Mouse (Mus musculus): Measurements from ENCODE around the gene Mrpl21.
A peak's percentile ranks its signal among the peaks of the same experiment; 100 is the strongest.

The Mrpl21 gene

DNA sequence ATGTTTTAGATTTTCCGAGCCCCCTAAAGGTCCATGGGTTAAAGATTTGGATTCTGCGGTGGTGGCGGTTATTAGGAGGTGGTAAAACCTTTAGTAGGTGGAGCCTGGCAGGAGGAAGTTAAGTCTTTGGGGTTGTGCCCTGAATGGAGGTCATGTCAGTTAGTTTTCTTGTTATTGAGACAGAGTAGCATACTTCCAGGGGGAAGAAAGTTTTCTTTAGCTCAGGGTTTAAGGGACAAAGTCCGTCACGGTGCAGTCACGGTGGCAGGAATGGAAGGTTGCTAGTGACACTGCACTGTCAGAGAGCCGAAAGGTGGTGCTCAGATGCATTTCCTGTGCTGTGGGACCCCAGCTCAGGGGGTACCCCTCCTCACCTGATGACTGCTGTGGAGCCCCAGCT is 15.1 kb downstream of the Mrpl21 start:
- DNase-seq (ENCODE audit: low spot score) = no peak

DNA sequence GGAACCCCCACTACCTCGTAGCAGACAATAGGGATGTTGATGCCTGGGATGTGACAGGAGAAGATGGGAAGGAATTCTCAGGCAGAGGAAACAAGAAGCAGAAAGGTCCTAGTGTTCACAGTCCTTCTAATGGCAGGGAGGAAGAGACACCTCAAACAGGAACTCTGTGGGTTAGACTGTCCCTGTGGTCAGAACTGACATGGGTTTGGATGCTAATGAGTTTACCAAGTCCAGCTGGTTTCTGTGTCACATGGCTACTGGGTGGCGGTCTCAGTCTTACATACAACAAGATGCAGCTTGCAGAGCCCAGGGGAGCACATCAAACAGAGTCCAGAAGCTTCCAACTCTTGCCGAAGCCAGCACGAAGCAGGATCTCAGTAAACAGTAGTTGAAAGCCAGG is 21.3 kb downstream of the Mrpl21 start:
- no peak for DNase-seq (ENCODE audit: low spot score)

DNA sequence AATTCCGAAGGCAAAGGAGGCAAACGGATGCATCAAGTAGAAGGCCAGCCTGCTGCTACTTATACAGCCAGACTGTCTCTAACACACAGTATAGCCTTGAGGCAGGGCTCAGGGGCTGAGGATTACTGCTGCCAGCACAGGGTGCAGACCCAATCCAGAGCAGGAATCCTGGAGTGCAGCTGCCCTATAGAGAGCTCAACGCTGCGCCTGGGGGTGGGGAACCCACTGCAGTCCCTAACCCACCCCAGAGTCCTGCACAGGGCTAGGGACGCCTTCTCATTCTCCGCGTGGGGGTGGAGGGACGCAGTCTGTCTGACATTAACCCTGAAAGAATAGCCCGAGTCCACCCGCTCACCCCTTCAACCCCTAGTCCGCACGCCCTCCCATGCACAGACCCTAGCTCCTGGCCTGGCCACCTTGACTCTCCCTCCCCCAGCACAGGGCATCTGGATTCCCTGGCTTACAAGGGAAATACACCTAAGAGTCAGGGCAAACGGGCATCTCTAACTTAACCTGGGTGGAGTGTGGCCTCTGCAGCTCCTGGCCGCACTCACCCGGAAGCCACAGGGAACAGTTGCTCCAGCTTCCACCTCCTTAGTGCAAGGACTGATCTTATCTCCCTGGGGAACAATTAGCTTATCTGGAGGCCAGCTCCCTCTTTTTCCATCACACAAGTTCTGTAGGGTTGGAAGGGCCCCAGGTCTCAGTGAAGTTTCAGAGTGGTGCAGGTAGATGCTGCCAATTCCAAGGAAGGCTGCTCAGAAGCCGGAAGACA is 24.7 kb downstream of the Mrpl21 start:
- DNase-seq (ENCODE audit: low spot score) = no peak

DNA sequence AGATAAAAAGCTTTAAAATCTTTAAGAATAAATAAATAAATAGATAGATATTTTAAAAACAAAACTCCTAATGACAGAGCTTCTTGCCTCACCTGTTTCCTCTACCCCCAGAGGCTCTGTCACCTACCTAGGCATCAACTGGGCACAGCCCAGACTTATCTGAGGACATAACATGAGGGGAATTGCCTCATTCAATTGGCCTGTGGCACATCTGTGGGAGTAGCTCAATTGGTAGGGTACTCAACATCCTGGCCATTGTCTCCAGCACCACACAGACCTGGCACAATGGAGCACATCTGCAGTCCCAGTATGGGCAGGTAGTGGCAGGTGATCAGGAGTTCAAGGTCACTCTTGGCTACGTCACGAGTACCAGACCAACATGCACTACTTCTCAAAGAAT is 36.6 kb downstream of the Mrpl21 start:
- no peak for DNase-seq (ENCODE audit: low spot score)

DNA sequence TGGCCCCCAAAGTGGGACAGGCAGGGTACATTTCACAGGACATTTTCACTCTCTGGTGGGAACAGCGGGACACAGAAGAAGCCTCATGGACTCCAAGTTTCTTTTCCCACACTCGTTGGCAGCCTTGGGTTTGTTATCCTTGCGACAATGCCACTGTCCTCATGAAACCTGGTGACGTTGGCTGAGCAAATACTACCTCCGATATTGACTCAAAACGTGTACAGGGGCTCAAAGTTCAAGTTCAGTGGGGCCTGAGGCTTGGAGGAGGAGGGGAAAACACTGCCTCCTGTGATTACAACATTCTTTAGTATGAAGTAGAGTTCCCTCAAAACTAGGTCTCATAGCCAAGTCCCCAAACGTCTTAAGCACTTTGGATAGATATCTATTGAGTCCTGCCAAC is 37.4 kb downstream of the Mrpl21 start:
- DNase-seq (ENCODE audit: low spot score) = no peak

DNA sequence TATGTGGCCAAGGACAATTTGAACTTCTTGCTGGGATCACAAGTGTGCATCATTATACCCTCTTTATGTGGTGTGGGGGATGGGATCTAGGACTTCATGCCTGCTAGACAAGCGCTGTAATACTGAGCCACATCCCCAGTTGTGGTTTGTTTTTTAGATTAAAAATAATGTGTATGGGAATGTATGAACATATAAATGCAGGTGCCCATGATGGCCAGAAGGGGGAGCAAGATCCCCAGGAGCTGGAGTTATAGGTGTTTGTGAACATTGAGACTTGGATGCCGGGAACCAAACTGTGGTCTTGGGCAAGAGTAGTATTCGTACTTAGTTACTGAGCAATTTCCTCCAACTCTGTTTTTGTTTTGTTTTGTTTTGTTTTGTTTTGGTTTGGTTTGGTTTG is 38.1 kb downstream of the Mrpl21 start:
- DNase-seq (ENCODE audit: low spot score) = peak; percentile 23

DNA sequence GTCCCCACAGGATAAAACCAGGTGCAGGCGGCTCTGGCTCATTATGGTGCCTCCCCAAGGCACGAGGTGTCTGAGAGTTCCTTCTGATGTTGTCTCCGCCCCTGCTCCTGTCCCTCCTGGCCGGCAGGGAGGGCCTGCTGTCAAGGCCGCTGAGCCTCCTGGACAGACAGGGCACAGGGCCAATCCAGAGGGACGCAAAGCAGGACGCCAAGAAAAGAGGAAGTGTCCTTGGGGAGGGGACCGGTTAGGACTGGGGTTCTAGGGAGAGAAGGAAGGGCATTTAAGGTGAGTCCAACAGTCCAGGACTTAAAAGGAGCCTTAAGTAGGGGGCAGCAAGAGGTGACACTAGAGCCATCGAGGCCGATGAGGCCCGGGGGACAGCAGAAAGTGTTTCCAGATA is 38.9 kb downstream of the Mrpl21 start:
- DNase-seq (ENCODE audit: low spot score) = peak; percentile 20

DNA sequence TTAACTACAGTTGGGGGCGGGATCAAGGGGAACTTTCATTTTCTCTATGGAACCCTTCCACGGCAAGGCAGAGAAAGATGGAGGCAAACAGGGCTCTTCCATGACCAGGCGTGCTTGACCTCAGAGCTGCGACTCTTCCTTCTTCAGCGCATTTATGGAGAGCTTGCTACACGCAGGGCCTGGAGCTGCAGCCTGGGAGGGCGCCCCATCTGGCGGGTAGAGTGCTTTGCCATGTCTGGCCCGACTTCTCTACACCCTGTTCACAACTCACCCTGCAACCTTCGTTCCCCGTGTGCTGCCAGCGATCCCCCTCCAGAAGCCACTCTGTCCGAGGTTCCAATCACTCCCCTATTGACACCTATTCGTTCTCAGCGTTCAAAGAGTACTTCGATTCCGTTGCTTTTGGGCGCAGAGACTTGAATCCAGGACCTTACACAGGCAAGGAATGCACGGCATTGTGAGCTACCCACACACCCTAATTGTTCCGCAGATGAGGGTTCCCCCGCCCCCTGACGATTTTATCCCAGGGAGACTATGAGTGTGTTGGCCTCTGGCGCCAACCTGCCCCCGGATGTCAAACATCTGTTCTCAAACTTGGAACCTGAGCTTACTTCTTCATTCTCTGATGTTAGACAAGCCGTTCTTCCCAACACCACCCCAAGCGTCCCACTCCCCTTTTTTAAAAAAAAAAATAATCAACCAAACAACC is 39.7 kb downstream of the Mrpl21 start, which contains the start of gene Cpt1a:
Cpt1a (plus strand) TSS at position 74 of the 709 bp plus-strand sequence.
- peak; percentile 16 for DNase-seq (ENCODE audit: low spot score)

DNA sequence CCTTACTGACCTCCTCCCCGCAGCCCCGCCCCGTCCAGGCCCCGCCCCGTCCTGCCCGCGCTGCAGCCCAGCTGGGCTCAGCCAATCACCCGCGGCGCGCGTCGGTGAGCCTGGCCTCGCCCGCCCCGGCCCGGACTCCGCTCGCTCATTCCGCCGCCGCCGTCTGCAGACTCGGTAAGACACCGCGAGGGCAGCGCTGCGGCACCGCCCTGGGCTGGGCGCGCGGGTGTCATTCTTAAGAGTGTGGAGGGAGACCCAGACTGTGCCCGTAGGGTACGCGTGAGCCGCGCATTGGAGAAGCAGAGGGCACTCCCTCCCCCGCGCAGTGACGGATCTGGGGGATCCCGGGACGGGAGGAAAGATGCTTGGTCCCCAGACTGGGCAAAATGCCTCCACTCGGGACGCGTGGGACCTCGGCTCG is 40.5 kb downstream of the Mrpl21 start:
- DNase-seq (ENCODE audit: low spot score) = peak; percentile 79

DNA sequence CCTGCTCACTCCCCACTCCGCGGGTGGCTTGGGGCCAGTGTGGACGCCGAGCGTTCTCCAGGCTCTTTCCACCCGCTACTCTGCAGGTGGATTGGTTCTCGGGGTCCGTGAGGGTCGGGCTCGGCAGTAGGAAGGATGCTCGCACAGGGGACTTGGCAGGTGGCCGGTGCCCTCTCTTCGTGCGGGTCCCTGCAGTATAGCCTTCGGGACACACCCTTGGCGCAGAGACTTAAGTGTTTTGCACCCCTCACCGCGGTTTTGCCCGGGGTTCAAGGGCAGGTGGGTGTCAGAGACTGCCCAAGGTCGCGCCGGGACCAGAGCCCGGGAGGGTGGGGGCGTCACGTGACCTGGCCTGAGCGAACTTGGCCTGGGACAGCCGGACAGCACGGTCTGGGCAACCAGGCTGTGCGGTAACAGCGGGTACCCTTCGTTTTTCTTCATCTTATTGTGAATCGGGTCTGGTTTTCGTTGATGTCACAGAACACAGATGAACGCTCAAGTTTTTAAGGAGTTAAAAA is 41.1 kb downstream of the Mrpl21 start:
- DNase-seq (ENCODE audit: low spot score) = peak; percentile 31

DNA sequence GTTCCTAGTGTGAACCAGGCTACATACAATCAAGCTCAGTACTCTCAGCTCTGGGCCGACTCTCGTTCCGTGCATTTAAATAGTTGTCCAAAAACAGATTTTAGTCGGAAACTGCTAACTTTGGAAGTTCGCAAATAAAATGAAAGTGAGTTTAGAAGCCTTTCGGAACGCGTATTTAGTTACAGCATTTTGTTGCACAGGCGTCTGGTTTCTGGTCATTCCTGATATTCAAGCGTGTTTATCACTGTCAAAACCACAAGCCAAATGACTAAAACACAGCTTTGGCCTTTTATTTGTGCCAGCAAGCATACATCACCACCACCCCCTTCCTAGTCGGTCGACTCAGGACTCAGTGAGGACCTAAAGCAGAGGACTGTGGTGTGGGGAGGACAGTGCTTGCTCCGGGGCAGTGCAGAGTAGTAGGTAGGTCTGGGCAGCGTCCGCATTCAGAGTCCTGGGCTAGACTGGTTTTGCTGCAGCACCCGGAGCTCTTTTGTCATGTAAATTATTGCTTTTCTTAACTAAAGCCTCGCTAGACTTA is 41.6 kb downstream of the Mrpl21 start:
- peak; percentile 33 for DNase-seq (ENCODE audit: low spot score)

DNA sequence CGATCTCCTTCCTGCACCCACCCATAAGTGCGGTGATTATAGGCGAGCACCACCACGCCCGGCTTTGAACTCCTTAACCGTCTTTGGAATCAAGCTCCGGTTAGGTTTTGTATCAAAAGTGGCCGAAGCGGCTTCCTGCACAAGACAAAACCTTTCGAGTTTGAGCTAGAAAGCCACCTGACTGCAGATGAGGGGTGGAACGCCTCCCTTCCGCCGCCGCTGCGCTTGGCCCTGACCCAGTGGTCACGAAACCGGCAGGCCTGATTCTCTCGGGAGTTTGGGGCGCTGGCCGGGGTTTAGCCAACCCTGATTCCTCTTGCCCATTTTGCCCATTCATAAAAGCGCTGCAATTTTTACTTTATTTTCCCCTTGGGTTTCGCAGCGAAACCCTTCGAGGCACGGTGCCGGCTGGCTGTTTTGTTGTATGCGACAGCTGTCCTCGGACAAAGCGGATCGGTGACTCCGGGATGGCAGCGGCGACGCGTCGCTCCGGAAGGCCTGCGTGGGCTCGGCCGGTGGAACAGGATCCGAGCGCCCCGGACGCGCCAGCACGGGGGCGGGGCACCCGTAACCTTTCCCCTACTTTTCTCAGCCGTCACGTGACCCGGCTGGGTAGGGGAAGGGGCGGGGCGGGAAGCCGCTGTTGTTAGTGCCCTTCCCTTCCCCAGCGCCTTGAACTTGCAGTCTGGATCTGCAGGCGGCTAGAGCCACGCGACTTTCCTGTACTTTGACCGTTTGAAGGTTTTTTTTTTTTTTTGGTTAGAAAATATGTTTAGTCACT is 42.4 kb downstream of the Mrpl21 start:
- DNase-seq (ENCODE audit: low spot score) = peak; percentile 93

DNA sequence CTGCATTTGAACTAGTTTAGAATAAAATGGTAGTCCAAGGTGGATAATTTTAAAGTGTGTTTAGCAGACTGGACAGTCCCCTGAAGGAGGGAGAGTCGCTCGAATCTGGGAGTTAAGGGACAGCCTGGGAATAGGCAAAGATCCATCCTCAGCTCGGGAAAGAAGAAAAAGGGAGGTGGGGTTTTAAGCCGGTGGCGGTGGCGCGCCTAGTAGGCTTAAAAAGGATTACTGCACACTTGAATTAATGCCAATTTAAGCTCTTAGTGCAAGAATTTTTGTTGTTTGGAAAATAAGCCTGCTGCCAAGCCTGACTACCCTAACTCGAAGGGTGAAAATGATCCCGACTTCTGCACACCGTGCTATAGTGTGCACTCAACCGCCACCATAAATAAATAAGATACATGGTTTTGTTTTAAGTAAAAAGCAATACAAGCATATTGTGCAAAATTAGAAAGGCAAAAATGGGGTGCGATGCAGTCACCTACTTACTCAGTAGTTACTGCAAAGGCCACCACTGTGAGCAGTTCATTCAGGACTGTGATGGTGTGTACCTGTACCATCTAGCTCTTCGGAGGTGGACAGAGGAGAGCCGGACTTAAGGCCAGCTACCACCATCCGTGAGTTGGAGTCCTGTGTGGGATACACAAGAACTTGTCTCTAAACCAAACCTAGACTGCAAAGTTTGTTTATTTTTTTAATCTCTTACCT is 43.2 kb downstream of the Mrpl21 start:
- peak; percentile 30 for DNase-seq (ENCODE audit: low spot score)

DNA sequence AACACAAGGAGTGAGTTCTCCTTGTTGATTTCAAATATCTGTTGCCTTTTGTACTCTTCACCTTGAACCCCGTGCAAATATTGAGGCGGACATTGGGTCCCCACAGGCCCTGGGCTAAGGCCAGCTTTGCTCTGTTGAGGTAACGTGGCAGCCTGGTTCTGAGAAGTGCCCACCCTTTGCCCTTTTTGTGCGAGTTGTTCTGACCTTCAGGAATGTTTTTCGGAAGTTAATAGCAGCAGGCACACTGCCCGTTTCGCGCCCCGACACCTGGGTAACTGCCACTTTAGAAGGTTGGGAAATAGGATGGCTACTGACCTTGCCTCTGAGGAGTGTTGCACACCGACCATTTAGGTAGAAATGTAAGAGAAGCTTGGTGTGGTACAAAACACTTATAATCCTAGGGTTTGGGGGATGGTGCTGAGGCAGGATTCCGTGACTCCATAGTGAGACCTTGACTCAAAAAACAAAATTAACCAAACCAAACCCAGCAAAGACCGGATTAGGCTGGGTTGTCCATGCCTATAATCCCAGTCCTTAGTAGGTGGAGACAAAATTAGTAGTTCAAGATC is 43.9 kb downstream of the Mrpl21 start:
- no peak for DNase-seq (ENCODE audit: low spot score)

DNA sequence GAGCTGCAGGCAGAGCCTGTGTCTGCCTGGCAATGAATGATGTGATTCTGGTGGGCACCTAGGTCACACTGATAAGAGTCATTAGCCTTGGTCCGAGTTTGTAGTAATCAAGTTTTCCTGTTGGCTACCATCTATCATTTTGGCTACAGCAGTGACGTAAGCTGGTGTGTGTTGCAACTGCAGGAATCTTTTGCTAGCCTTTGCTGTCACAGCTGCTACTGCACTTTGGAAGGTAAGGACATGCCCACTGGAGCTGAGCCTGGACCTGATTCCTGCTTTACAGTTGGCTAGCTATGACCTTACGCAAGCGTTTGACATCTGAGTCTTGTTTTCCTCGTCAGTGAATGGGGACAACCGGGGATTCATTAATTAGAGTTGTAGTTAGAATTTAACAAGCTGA is 50.5 kb downstream of the Mrpl21 start:
- no peak for DNase-seq (ENCODE audit: low spot score)

DNA sequence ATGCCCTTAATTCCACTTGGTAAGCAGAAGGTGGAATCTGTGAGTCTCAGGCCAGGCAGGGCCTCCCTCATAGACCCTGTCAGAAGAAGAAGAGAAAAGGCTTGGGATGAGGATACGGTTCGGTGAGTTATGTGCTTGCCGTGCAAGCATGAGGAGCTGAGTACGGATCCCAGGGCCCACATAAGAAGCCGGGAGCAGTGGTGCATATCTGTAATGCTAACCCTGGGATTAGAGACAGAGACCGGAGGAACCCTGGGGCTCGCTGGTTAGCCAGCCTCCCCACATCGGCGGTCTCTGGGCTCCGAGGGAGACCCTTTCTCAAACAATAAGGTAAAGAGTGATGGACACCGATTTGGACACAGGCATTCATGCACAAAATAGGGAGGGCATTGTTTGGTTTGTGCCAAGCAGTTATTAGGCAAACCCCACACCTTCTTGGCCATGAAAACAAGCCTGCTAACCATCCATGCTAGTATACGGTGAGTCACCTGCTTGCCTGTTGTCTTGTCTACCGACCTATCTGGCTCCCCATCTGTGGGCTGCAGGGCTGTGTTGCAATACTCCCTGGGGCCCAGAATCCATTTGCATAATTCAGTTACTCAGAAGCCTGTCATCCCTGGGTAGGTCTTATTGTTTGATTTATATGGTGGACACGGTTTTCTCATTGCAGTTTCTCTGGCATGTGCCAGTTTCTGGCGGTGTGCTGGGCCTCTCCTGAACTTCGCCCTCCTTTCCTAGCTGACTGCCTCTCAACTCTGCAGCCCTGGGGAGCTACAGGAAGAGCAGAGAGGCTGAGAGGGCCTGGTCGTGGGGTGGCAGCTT is 51.2 kb downstream of the Mrpl21 start:
- DNase-seq (ENCODE audit: low spot score) = peak; percentile 63

DNA sequence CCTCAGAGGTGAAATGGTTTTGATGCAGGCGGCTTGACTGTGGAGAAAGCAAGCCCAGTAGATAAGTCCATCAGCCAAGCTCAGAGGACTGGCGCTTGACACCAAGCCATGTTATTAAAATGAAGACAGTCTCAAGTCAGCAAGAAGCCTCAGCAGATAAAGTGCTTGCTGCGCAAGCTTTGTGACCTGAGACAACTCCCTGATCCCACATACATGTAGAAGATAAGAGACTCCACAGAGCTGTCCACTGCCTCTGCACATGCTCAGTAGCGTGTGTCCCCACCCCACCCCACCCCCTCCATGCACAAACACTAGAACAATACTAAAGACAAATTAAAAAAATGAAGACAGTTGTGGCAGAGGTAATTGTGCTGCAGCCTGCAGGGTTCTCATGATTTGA is 51.8 kb downstream of the Mrpl21 start:
- no peak for DNase-seq (ENCODE audit: low spot score)

DNA sequence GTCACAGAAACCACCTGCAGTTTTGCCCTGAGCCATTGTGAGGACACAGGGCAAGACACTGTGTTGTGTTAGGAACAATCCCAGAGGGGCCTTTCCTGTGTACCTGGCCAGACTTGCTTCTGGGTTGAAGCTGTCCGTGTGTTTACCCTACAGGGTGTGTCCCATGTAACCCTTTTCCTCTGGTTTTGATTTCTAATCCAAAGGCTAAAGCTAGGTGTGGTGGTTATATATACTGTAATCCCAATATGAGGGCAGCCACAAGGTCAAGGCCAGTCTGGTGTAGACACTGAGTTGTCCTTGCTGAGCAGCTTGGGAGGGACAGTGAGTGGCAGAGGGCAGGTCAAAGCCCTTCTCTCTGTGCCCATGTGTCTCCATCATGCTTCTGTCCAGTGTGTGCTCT is 53.2 kb downstream of the Mrpl21 start:
- DNase-seq (ENCODE audit: low spot score) = no peak

DNA sequence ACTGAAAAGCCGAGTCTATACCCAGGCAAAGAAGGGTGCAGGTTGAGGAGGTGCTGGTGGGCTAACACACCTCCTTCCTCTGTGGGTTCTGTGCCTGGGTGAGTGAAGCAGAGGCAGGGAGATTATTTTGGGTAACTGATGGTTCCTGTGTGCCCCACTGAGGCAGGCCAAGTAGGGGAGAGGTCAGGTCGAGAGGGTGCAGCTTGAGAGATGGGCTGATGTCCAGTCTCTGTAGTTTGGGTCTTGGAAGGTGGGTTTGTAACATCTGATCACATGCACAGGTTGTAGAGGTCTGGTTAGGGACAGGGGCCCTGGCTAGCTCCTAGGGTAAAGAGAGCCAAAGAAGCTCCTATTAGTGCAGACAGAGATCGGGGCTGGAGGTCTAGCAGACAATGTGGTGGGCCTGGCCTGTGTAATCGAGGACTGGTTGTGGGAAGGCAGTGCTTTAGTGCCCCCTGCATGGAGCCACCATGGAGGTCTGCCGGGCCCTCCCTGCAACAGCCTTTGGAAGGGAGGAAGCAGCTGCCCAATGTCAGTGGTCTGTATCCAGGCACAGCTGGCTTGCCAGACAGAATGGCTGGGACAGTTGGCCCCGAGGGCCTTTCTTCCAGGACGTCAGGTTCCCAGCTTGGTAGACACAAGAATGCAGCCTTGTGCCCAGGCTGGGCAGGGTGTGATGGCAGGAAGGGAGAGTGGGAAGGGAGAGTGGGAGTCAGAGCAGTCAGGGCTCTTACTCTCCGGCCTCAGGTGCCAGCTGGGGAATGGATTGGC is 54.0 kb downstream of the Mrpl21 start:
- DNase-seq (ENCODE audit: low spot score) = no peak

DNA sequence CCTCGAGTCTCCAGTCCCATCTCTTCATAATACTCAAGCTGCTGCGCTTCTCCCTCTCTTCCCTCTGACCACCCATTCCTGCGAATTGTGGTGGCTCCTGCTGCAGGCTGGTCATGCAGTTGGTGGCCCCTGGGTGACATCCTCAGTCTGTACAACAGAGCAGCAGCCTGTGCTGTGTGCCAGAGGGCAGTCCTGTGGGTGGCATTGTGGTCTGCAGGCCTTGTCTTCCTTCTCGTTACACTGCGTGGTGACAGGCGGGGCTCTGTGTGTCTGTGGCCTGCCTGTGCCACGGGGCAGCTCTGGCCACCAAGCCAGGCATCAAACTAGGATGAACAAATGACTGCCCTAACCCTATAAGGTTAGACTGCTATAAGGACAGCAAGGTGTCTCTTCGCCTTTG is 56.5 kb downstream of the Mrpl21 start:
- no peak for DNase-seq (ENCODE audit: low spot score)

Measured in retina, embryonic 14.5 days (tissue).